ENCODE assay signal across 18 mouse cellular contexts in genomic region chr11:93607111-93607510, GRCm38 (mm10).
DNase-seq lines count a peak whose midpoint lies in the region; ATAC-seq lines count a peak whose summit lies in the region.
"Had no signal": no experiment of that assay in that cellular context is flagged by ENCODE, and none has a peak within 500 bp of the region (broad histone marks: within the 10 kb centered on the region; RNA-seq: fewer than 3 reads in every experiment).

No protein-coding gene starts in this region.

- DNase-seq in cerebellum, adult 11-12 months, result peak; percentile 64
- no peak for DNase-seq in cerebellum, postnatal 4 days (ENCODE audit: low spot score in 2 of 2)
- DNase-seq in cerebellum, adult 8-10 months, result peak; percentile 41
- peak; percentile 33 to 37 for DNase-seq in cerebellum, postnatal 10 days
- no peak for DNase-seq in gastrocnemius, postnatal 4 days (ENCODE audit: low spot score in 2 of 2)
- no peak for DNase-seq in kidney, postnatal 25 days
- DNase-seq: adrenal gland, adult 2 months; adrenal gland, postnatal 14 days; B cell, adult 2 months; gastrocnemius, postnatal 10 days; gastrocnemius, postnatal 36 days; heart, adult 11 months; kidney, adult 11 months; kidney, adult 8-10 months had no signal

- no peak for ATAC-seq in CD4-positive, CD25-positive, alpha-beta regulatory T cell, adult 4 months
- ATAC-seq: forebrain, embryonic 14.5 days; hindbrain, embryonic 16.5 days; intestine, embryonic 15.5 days had no signal

Comparison
In these comparisons a context has a peak if more than half of its experiments do, and no peak if none do; other contexts are left out.
1. DNase-seq: peak in cerebellum, adult 11-12 months (single experiment), cerebellum, adult 8-10 months (single experiment) and cerebellum, postnatal 10 days (2 of 2); none in cerebellum, postnatal 4 days (0 of 2), gastrocnemius, postnatal 4 days (0 of 2) and kidney, postnatal 25 days (0 of 2).